Mouse (Mus musculus) layer of hippocampus, adult 2 months (tissue): ENCODE results near the gene Ror2. TPM values are rescaled to one million over a fixed set of nuclear protein-coding genes. Genes with fewer than 3 reads are reported as not detected.

Experiments
- DNase-seq, 2 experiments: peaks; one replicate each; pipeline ENCODE4 v3.0.0; 2022; ENCODE audit warnings: low spot score in 2 of 2
- H3K27ac ChIP-seq: fragments of 200-600 bp; 2 replicates; pipeline ENCODE4 v1.8.1; 2022
- H3K4me3 ChIP-seq: fragments of 200-600 bp; 2 replicates; pipeline ENCODE4 v1.8.1; 2022; ENCODE audit warnings: mild to moderate bottlenecking
- CTCF ChIP-seq: fragments of 200-600 bp; conservative IDR thresholded peaks from 2 replicates; pipeline ENCODE4 v1.8.1; 2022; ENCODE audit warnings: antibody characterized with exemption, mild to moderate bottlenecking, moderate library complexity
- total RNA-seq, 2 experiments: library from RNA; stranded (reverse); gene quantifications; 2 replicates each; pipeline ENCODE4 v1.2.3; 2021

The Ror2 gene
- total RNA-seq, 2 experiments from 2014 or later: 0.90 to 1.3 TPM

GRCm38 (mm10) chr13:53302688-53303087 is 16.8 kb upstream of the Ror2 start:
- TF ChIP-seq CTCF: no peak
- no peak for DNase-seq
- H3K27ac ChIP-seq: no peak overlapping the region
- no peak overlapping the region for H3K4me3 ChIP-seq

- no peak for DNase-seq
- no peak for TF ChIP-seq CTCF
- Histone ChIP-seq H3K4me3 (no peak overlapping the region), H3K27ac (no peak overlapping the region)
These were observed 7.1 kb upstream of the Ror2 start for GRCm38 (mm10) chr13:53293065-53293464.

DNA sequence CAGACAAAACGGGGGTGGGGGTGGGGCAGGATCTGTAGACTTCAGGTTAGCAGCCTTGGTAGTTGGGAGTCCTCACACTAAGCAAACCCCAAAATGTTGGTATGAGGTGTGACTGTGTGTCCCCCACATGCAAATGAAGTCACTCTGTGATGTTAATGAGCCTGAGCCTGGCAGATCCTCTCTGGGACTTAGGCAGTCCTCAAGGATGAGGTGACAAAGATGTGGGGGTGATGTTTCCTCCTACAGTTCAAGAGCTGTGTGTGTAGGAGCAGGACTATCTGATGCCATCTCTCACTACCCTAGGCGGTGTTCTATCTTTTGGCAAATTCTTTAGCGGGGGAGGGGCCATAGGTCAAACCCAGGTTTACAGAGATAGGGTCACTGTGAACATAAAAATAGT is 6.3 kb upstream of the Ror2 start:
- no peak overlapping the region for H3K27ac ChIP-seq
- no peak for TF ChIP-seq CTCF
- DNase-seq: no peak
- H3K4me3 ChIP-seq: no peak overlapping the region

DNA sequence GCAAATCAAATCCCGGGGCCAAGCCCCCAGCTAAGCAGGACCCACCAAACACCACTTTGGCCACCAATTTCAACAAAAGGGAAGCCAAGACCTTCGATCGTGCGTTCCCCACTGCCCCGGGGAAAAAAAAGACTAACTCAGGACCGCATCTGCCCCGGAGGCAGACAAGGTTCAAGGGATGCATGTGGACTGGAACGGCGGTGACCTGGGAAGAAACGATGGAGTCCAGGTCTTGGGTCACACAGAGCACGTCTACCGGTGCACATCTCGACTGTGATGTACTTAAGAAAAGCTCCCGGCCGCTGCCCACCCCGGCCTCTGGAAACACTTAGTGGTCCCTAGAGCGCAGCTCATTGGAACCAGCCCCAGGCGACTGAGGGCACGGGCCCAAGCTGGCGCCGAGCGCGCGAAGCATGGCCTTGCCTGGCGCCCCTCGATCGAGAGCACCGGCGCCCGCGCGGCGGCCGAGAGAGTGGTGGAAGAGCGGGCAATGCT is 616 bp downstream of the Ror2 start:
- H3K27ac ChIP-seq: no peak overlapping the region
- no peak for DNase-seq
- TF ChIP-seq CTCF: no peak
- H3K4me3 ChIP-seq: peak overlapping the region; percentile 45

DNA sequence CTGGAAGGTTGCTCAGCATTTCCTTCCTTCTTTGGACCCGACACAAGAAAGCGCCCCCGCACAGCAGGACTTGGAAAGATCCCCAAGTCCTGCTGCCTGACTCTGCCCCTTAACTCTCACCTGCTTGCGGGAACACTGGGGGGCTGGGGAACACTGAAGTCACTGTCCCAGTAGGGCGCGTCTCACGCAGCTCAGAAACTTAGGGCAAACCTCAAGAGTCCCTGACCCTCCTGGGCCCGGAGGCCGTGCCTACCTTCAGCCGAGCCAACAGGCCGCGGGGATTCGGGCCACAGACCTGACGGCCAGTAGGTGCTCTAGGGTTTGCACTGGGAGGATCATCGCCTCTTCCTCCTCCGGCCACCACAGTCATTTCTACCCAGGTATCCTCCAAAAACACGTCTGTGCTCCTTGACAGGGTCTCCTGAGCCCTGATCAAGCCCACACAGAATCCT is 1.2 kb downstream of the Ror2 start:
- no peak overlapping the region for H3K27ac ChIP-seq
- peak overlapping the region; percentile 45; the same call in 1 of the 2 replicates for H3K4me3 ChIP-seq
- DNase-seq: no peak
- no peak for TF ChIP-seq CTCF

DNA sequence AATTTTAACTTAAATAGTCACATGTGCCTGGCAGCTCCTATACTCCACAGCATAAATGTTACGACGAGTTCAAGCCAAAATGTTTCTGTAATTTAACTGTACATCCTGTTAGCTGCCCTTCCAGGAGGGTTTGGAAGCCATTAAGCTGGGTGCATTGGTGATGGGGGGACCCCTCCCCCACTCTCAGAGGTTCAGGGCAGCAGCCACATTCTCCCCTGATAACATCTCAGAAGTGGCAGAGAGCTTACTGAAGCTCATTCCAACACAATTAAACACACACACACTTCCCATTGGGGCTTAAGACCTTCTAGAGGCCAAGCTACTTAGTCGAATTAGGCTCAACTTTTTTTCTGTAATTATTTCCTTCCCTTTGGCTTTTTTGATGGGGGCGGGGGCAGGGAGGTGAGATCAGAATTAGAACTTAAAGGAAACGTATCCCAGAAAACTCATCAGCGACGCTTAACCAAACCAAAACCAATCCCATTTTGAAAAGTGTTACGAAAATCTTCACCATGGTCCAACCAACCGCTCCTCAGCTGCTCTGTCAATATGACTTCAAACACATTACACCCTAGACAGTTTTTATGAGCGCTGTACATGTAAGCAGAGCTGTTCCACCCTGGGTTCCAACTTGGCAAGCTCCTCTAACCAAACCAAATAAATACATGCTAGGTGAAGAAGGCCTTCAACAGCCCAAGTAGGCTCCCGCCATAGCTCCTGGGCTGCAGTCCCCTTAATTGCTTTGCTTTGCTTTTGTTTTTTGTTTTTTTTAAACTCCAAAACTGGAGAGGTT is 4.1 kb downstream of the Ror2 start:
- no peak for TF ChIP-seq CTCF
- no peak overlapping the region for H3K4me3 ChIP-seq
- H3K27ac ChIP-seq: no peak overlapping the region
- no peak for DNase-seq

GRCm38 (mm10) chr13:53278908-53279307 is 7.0 kb downstream of the Ror2 start:
- TF ChIP-seq CTCF: no peak
- Histone ChIP-seq H3K4me3 (no peak overlapping the region), H3K27ac (no peak overlapping the region)
- DNase-seq: no peak

DNA sequence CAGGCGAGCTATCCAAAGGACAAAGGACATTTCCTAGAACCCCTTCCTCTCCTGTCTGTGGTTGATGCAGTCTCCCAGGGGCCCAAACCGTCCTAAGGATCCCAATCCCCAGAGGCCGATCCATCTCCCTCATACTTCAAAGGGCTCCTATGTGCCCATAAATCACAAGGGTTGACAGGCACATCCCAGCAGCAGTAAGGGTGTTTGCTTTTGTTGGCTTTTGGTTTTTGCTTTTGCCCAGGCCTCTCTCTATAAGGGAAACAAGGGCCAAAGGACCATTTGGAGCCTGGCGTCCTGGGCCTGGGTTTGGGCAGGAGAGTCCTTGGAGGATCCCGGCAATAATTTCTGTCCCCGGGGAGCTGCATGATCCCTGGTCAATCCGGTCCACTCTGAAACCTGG is 9.5 kb downstream of the Ror2 start:
- no peak for DNase-seq
- Histone ChIP-seq H3K4me3 (no peak overlapping the region), H3K27ac (no peak overlapping the region)
- TF ChIP-seq CTCF: no peak

- H3K27ac ChIP-seq: no peak overlapping the region
- no peak for TF ChIP-seq CTCF
- no peak overlapping the region for H3K4me3 ChIP-seq
- peak in 1 of 2 experiments; percentile 13 for DNase-seq
These were observed 10.1 kb downstream of the Ror2 start for GRCm38 (mm10) chr13:53275778-53276177.

- no peak for TF ChIP-seq CTCF
- H3K4me3 ChIP-seq: no peak overlapping the region
- H3K27ac ChIP-seq: no peak overlapping the region
- no peak for DNase-seq
These were observed 11.2 kb downstream of the Ror2 start for GRCm38 (mm10) chr13:53274771-53275170.

DNA sequence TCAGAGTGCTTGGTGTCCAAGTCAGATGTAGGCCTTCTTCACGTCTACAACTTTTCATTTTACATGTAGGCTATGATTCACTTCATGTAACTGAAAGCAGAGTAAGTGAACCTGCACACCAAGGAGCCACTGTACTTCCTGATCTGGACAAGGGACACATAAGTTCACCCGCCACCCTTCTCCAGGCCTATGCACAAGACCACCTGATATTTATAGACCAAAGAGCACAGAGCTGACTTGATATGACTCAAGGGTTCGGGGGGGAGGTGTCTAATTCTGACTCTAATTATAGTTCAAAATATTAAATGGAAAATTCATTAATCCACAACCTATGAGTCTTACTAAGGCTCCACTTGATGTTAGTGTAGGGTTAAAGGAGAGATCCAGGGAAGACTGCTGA is 14.3 kb downstream of the Ror2 start:
- Histone ChIP-seq H3K4me3 (no peak overlapping the region), H3K27ac (no peak overlapping the region)
- TF ChIP-seq CTCF: no peak
- no peak for DNase-seq

- no peak for TF ChIP-seq CTCF
- no peak for DNase-seq
- Histone ChIP-seq H3K4me3 (no peak overlapping the region), H3K27ac (no peak overlapping the region)
These were observed 15.4 kb downstream of the Ror2 start for GRCm38 (mm10) chr13:53270549-53270948.

DNA sequence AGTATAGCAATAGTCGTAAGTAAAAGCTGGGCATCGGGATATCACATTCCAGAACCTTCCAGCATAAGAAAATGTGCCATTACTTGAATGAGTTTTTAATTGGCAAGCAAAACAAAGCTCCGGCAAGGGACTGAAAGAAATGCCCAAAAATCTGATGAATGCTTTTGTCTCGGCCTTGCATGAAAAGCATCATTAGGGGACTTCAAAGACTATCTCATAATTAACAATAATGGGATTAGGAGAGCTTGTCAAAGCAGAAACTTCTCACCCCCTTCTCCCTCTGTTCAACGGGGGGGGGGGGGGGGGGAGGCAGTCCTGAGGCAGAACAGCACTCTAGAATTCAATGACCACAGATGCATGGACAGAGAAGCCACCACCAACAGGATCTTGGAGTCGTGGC is 17.4 kb downstream of the Ror2 start:
- no peak for TF ChIP-seq CTCF

GRCm38 (mm10) chr13:53267849-53268248 is 18.1 kb downstream of the Ror2 start:
- DNase-seq: no peak
- H3K27ac ChIP-seq: no peak overlapping the region
- H3K4me3 ChIP-seq: no peak overlapping the region
- TF ChIP-seq CTCF: no peak

More for the DNA sequence above, 17.4 kb downstream of the Ror2 start:
- Histone ChIP-seq H3K27ac (no peak overlapping the region), H3K4me3 (no peak overlapping the region)
- no peak for DNase-seq
